Mouse (Mus musculus): ENCODE measurements at regions not wholly inside any gene's neighbourhood (a gene's known extent, or its start where the extent isn't known, plus 50 kb on each side); places are given as distances from the start of the nearest gene placed in this dataset.
"Not testable (repeated sequence)": the region's sequence is repeated elsewhere in the genome, so short reads cannot be mapped to it uniquely, and the experiment has no call there.

- DNase-seq (ENCODE audit: extremely low read depth, low read depth, low spot score): no peak
Observed at GRCm38 (mm10) chr11:52460190-52460780, 64.1 kb downstream of the 9530068E07Rik start.

- DNase-seq (ENCODE audit: extremely low read depth, low read depth, low spot score): not testable (repeated sequence)
Observed at GRCm38 (mm10) chr11:52471128-52471527, 74.9 kb downstream of the 9530068E07Rik start.

- not testable (repeated sequence) for DNase-seq (ENCODE audit: extremely low read depth, low read depth, low spot score)
Observed at GRCm38 (mm10) chr11:52480111-52480510, 83.9 kb downstream of the 9530068E07Rik start.

- DNase-seq (ENCODE audit: extremely low read depth, low read depth, low spot score): not testable (repeated sequence)
Observed at GRCm38 (mm10) chr11:52480694-52481093, 84.5 kb downstream of the 9530068E07Rik start.

GRCm38 (mm10) chr11:52483534-52483933, 87.3 kb downstream of the 9530068E07Rik start:
- DNase-seq (ENCODE audit: extremely low read depth, low read depth, low spot score): not testable (repeated sequence)

- DNase-seq (ENCODE audit: extremely low read depth, low read depth, low spot score): not testable (repeated sequence)
Observed at GRCm38 (mm10) chr11:52488538-52488937, 92.3 kb downstream of the 9530068E07Rik start.

- no peak for DNase-seq (ENCODE audit: extremely low read depth, low read depth, low spot score)
Observed at GRCm38 (mm10) chr11:52493336-52493735, 97.1 kb downstream of the 9530068E07Rik start.

- DNase-seq (ENCODE audit: extremely low read depth, low read depth, low spot score): no peak
Observed at GRCm38 (mm10) chr11:52496908-52497307, 100.7 kb downstream of the 9530068E07Rik start.

GRCm38 (mm10) chr11:52502759-52503365, 106.6 kb downstream of the 9530068E07Rik start:
- DNase-seq (ENCODE audit: extremely low read depth, low read depth, low spot score): no peak

GRCm38 (mm10) chr11:52511831-52512297, 115.6 kb downstream of the 9530068E07Rik start:
- no peak for DNase-seq (ENCODE audit: extremely low read depth, low read depth, low spot score)

GRCm38 (mm10) chr11:52517330-52517729, 121.1 kb downstream of the 9530068E07Rik start:
- DNase-seq (ENCODE audit: extremely low read depth, low read depth, low spot score): no peak

- no peak for DNase-seq (ENCODE audit: extremely low read depth, low read depth, low spot score)
Observed at GRCm38 (mm10) chr11:52519877-52520276, 123.6 kb downstream of the 9530068E07Rik start.

GRCm38 (mm10) chr11:52521879-52522278, 125.7 kb downstream of the 9530068E07Rik start:
- DNase-seq (ENCODE audit: extremely low read depth, low read depth, low spot score): no peak

GRCm38 (mm10) chr11:52522384-52522783, 126.2 kb downstream of the 9530068E07Rik start:
- no peak for DNase-seq (ENCODE audit: extremely low read depth, low read depth, low spot score)

- DNase-seq (ENCODE audit: extremely low read depth, low read depth, low spot score): no peak
Observed at GRCm38 (mm10) chr11:52523191-52523590, 127.0 kb downstream of the 9530068E07Rik start.

- DNase-seq (ENCODE audit: extremely low read depth, low read depth, low spot score): no peak
Observed at GRCm38 (mm10) chr11:52523671-52524070, 127.4 kb downstream of the 9530068E07Rik start.

GRCm38 (mm10) chr11:52525446-52525845, 129.2 kb downstream of the 9530068E07Rik start:
- DNase-seq (ENCODE audit: extremely low read depth, low read depth, low spot score): no peak

GRCm38 (mm10) chr11:52526306-52526705, 130.1 kb downstream of the 9530068E07Rik start:
- no peak for DNase-seq (ENCODE audit: extremely low read depth, low read depth, low spot score)

GRCm38 (mm10) chr11:52533379-52533778, 137.2 kb downstream of the 9530068E07Rik start:
- DNase-seq (ENCODE audit: extremely low read depth, low read depth, low spot score): no peak

GRCm38 (mm10) chr11:52534586-52534985, 138.4 kb downstream of the 9530068E07Rik start:
- no peak for DNase-seq (ENCODE audit: extremely low read depth, low read depth, low spot score)

GRCm38 (mm10) chr11:52536211-52536610, 140.0 kb downstream of the 9530068E07Rik start:
- DNase-seq (ENCODE audit: extremely low read depth, low read depth, low spot score): no peak

- no peak for DNase-seq (ENCODE audit: extremely low read depth, low read depth, low spot score)
Observed at GRCm38 (mm10) chr11:52536841-52537240, 140.6 kb downstream of the 9530068E07Rik start.
